Mouse (Mus musculus) liver, embryonic 16.5 days (tissue): Measurements from ENCODE around the gene Smco3. TPM values are rescaled to one million over a fixed set of nuclear protein-coding genes. Genes with fewer than 3 reads are reported as not detected.
"Not testable (repeated sequence)": the region's sequence is repeated elsewhere in the genome, so short reads cannot be mapped to it uniquely, and the experiment has no call there.

Experiments used
- ATAC-seq: fragments of 200-750 bp; cut with Nextera tagmentation; 2 replicates; pipeline ENCODE4 v1.8.0; 2017; ENCODE audit warnings: low read depth, mild to moderate bottlenecking, moderate number of reproducible peaks, moderate library complexity
- H3K27ac ChIP-seq: fragments of 300-500 bp; sonication (generic); 2 replicates; pipeline ENCODE4 v1.5.1; 2014; ENCODE audit warnings: mild to moderate bottlenecking, low read length
- H3K27me3 ChIP-seq: fragments of 300-500 bp; sonication (generic); 2 replicates; pipeline ENCODE4 v1.6.1; 2014; ENCODE audit warnings: low read depth, low read length, mixed read lengths; ENCODE audit not compliant: control insufficient read depth, insufficient read depth
- H3K36me3 ChIP-seq: fragments of 300-500 bp; sonication (generic); 2 replicates; pipeline ENCODE4 v1.6.1; 2014; ENCODE audit warnings: mild to moderate bottlenecking; ENCODE audit not compliant: control insufficient read depth, insufficient read depth
- H3K4me1 ChIP-seq: fragments of 300-500 bp; sonication (generic); 2 replicates; pipeline ENCODE4 v1.6.1; 2014; ENCODE audit warnings: low read depth, low read length, mixed read lengths; ENCODE audit not compliant: control insufficient read depth
- H3K4me2 ChIP-seq: fragments of 300-500 bp; sonication (generic); 2 replicates; pipeline ENCODE4 v1.6.1; 2014; ENCODE audit warnings: low read depth, low read length, mixed read lengths
- H3K4me3 ChIP-seq: fragments of 300-500 bp; sonication (generic); 2 replicates; pipeline ENCODE4 v1.5.1; 2014; ENCODE audit warnings: low read depth, mild to moderate bottlenecking, low read length
- H3K9ac ChIP-seq: fragments of 300-500 bp; sonication (generic); 2 replicates; pipeline ENCODE4 v1.6.1; 2014; ENCODE audit warnings: low read depth, low read length
- H3K9me3 ChIP-seq: fragments of 300-500 bp; sonication (generic); replicated peaks from 2 replicates; pipeline ENCODE4 v1.6.1; 2016; ENCODE audit warnings: low read length; ENCODE audit not compliant: control insufficient read depth
- WGBS: fragments of 180-500 bp; shearing (Covaris S2); extraction: QIAGEN DNeasy Blood & Tissue Kit; methylation state at CpG from one replicate; pipeline ENCODE4 v1.1.7; 2014; ENCODE audit not compliant: insufficient replicate concordance; 5-methylcytosine and 5-hydroxymethylcytosine counted together
- polyA plus RNA-seq: library from polyadenylated mRNA; unstranded; fragments of >200 nt; fragmentation: Nextera tagmentation; extraction: Ambion mirVana; gene quantifications from 2 replicates; pipeline ENCODE4 v1.2.1, GENCODE M21; 2015

Smco3 gene
- not detected in 2 replicates for polyA plus RNA-seq

DNA sequence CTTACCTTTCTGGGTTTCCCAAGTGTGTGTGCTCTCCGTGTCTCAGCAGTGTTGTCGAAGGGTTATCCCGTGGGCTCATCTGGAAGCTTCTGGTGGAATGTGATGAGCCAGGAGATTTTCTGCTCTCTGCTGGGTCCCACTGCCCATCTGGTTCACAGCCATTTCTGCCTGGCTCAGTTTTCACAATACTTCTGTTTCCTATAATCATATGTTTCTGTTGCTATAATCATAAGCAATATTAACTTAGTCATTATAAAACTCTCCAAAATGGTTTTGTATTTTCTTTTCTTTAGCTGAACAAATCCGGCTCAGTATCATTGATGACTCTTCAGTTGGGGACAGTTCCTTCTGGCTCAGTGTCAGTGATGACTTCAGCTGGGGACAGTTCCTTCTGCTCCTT lies at the start of gene Smco3:
Gene Smco3, minus strand, starts transcription at position 101 of the 400 bp plus-strand sequence.
- H3K27me3 ChIP-seq = no peaks in the 10 kb centered on the region
- H3K27ac ChIP-seq = no peak within 1 kb of the TSS
- H3K4me1 ChIP-seq = peaks cover 2% of the 10 kb centered on the region
- H3K4me2 ChIP-seq = no peak within 1 kb of the TSS
- H3K4me3 ChIP-seq = no peak within 1 kb of the TSS
- WGBS = 62% methylated on average over 4 of the region's 4 CpGs
- H3K9ac ChIP-seq = no peak within 1 kb of the TSS
- no peaks in the 10 kb centered on the region for H3K9me3 ChIP-seq
- no peak for ATAC-seq
- H3K36me3 ChIP-seq = no peaks in the 10 kb centered on the region

DNA sequence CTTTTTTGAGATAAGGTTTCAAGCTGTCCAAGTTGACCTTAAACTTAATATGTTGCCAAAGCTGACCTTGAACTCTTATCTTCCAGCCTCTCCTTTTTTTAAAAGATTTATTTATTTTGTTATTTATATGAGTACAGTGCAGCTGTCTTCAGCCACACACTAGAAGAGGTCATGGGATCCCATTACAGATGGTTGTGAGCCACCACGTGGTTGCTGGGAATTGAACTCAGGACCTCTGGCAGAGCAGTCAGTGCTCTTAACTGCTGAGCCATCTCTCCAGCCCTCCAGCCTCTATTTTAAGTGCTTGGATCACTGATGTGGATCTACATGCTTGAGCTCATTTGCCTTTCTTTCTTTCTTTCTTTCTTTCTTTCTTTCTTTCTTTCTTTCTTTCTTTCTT lies 49.5 kb upstream of the Smco3 start:
- H3K4me3 ChIP-seq, H3K27me3 ChIP-seq, H3K4me1 ChIP-seq, H3K36me3 ChIP-seq, ATAC-seq, H3K27ac ChIP-seq, H3K9me3 ChIP-seq, H3K4me2 ChIP-seq, H3K9ac ChIP-seq: not testable (repeated sequence)
- 47% methylated on average over 1 of the region's 1 CpGs for WGBS

DNA sequence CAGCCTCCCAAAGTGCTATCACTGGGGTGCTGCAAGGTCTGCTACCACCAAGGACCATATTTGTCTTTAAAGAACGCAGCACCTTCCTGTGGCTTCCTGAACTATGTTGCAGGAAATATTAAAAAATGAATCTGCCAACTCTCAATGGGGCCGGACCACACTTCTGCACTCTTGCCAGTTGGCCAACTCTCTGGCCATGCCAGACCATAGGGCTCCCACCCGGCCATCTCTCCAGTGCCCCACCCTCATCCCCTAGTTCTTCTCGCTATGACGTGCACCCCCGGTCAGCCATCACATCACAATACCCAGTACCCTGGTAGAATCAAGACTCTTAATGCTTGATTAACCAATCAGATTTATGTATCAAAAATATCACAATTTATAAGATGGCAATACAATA lies 48.7 kb upstream of the Smco3 start:
- Histone ChIP-seq H3K4me1 (no peaks in the 10 kb centered on the region), H3K4me2 (no peak overlapping the region), H3K27me3 (no peaks in the 10 kb centered on the region), H3K36me3 (no peaks in the 10 kb centered on the region), H3K27ac (no peak overlapping the region), H3K9me3 (no peaks in the 10 kb centered on the region), H3K9ac (no peak overlapping the region), H3K4me3 (no peak overlapping the region)
- ATAC-seq = no peak
- WGBS = 68% methylated on average over 6 of the region's 6 CpGs

DNA sequence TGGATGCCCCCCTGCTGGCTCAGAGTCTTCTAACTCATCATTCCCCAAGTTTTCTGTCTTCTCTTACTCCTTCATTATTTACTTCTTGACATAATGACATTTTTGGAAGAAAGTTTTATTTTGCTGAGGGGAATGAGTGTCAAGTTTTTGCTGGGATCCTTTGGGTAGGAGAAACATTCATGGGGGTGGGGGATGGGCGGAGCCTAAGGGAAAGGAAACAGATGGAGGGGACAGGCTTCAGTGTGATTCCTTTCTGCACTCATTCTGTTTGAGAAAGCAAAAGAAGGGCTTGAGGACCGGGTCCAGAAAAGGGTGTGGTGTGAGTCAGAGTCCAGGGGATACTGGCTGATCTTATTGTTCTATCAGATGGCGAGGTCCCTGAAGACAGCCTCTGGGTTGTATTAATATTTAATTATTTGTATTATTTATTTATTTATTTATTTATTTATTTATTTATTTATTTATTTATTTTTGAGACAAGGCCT lies 48.2 kb upstream of the Smco3 start:
- H3K9ac ChIP-seq = no peak overlapping the region
- no peaks in the 10 kb centered on the region for H3K27me3 ChIP-seq
- H3K4me1 ChIP-seq = no peaks in the 10 kb centered on the region
- no peak for ATAC-seq
- H3K4me2 ChIP-seq = no peak overlapping the region
- 46% methylated on average over 3 of the region's 3 CpGs for WGBS
- no peak overlapping the region for H3K4me3 ChIP-seq
- no peak overlapping the region for H3K27ac ChIP-seq
- H3K9me3 ChIP-seq = no peaks in the 10 kb centered on the region
- no peaks in the 10 kb centered on the region for H3K36me3 ChIP-seq

DNA sequence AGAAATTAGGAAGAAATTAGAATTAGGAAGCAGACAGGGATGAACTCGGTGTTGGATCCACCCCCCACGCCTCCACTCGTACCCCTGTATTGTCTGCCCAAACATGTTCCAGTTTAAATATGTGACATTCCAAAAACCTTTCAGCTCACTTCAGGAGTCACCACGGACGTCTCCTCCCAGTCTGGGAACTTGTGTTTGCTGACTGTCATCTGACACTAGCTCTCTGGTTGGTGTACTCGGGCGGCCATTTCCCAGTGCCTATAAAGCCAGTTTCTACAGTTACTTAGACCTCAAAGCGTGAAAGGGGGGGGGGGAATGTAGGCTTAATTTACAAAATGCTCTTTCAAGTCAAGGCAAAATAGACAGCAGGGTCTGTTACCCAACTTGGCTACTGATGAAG lies 46.4 kb upstream of the Smco3 start:
- Histone ChIP-seq H3K4me3 (no peak overlapping the region), H3K27me3 (no peaks in the 10 kb centered on the region), H3K9ac (no peak overlapping the region), H3K36me3 (no peaks in the 10 kb centered on the region), H3K4me1 (no peaks in the 10 kb centered on the region), H3K9me3 (no peaks in the 10 kb centered on the region), H3K4me2 (no peak overlapping the region), H3K27ac (no peak overlapping the region)
- 60% methylated on average over 8 of the region's 8 CpGs for WGBS
- no peak for ATAC-seq

DNA sequence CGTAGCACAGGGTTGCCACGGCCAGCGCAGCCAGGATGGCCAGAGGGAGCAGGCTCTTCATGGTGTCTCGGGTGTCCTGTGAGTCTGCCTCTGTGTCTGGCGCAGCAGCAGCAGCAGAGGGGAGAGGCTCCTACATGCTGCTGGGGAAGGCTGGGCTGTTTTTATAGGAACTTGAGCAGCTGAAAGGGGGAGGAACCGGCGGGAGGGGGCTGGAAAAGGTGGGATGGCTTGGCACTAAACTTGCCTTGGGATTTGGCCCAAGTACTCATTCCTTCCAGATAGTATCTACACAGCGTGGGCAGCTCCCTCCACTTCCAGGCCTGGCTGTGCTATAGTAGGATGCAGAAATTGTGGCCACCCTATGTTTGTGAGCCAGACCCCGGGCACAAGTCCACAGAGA lies 40.4 kb upstream of the Smco3 start, which contains the start of gene Mgp:
Gene Mgp, minus strand, starts transcription at position 154 of the 400 bp plus-strand sequence.
- Histone ChIP-seq H3K9ac (no peak within 1 kb of the TSS), H3K27me3 (no peaks in the 10 kb centered on the region), H3K27ac (no peak within 1 kb of the TSS), H3K9me3 (no peaks in the 10 kb centered on the region), H3K4me3 (no peak within 1 kb of the TSS), H3K4me1 (no peaks in the 10 kb centered on the region), H3K4me2 (no peak within 1 kb of the TSS), H3K36me3 (no peaks in the 10 kb centered on the region)
- 50% methylated on average over 9 of the region's 9 CpGs for WGBS
- ATAC-seq = no peak

DNA sequence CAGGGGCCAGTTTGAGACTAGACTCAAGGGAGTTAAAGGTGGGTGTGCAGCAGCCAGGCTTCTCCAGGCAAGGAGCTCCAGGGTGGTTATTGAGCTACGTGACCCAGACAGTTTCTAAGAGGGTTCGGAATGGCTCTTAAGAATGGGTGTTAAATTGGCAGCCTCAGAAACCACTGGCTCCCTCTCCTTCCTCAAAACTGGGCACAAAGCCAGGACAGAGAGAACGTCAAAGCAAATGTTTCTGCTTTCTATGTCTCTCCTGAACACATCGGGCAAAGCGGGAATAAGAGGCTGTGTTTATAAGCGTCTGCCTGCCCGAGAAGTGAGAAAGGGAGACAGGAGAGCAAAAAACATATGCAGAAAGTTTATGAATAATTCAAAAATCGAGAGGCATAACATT lies 39.3 kb upstream of the Smco3 start:
- no peak for ATAC-seq
- WGBS = 57% methylated on average over 8 of the region's 8 CpGs
- no peak overlapping the region for H3K4me3 ChIP-seq

DNA sequence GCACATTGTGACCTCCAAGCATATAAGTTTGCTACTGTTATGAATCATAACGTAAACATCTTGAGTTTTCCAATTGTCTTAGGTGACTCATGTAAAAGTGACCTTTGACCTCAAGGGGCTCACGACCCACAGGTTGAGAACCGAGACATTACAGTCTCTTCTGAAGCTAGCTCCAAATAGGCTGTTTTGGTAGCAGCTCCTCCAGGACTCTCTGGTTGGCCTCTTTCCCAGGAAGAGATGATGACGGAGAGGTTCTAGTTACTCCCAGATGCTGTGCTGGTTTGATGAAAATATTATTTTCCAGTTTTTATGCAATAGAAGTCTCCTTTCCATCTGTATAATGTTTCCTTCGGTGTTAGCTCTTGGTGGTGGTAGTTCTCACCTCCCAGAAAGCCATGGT lies 33.7 kb upstream of the Smco3 start:
- Histone ChIP-seq H3K9me3 (no peaks in the 10 kb centered on the region), H3K4me3 (no peak overlapping the region), H3K27me3 (no peaks in the 10 kb centered on the region), H3K36me3 (no peaks in the 10 kb centered on the region), H3K4me1 (no peaks in the 10 kb centered on the region), H3K4me2 (no peak overlapping the region), H3K9ac (no peak overlapping the region), H3K27ac (no peak overlapping the region)
- no peak for ATAC-seq
- 62% methylated on average over 5 of the region's 5 CpGs for WGBS

More for the DNA sequence above, 39.3 kb upstream of the Smco3 start:
- no peaks in the 10 kb centered on the region for H3K36me3 ChIP-seq
- H3K4me2 ChIP-seq = no peak overlapping the region
- H3K27ac ChIP-seq = no peak overlapping the region
- no peaks in the 10 kb centered on the region for H3K4me1 ChIP-seq
- no peaks in the 10 kb centered on the region for H3K9me3 ChIP-seq
- no peak overlapping the region for H3K9ac ChIP-seq
- H3K27me3 ChIP-seq = no peaks in the 10 kb centered on the region

DNA sequence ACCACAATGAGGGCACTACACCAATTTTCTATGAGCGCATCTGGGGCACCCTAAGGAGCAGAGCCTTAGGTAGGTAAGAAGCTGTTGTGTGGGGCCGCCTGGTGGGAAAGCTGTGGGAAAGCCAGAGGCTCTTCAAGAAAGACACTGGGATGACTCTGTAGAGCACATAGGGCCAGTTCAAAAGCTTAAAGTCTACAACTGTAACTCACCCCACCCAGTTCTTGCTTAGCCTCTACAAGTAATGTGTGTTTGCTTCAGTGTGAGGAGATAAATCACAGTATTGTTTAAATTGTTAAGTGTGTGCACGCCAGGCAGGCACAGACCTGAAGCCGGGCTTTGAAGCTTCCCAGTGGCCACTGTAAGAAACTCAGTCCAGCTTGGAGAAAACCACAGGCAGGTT lies 30.9 kb upstream of the Smco3 start:
- no peak overlapping the region for H3K4me2 ChIP-seq
- H3K4me3 ChIP-seq = no peak overlapping the region
- H3K4me1 ChIP-seq = no peaks in the 10 kb centered on the region
- no peaks in the 10 kb centered on the region for H3K36me3 ChIP-seq
- H3K27ac ChIP-seq = no peak overlapping the region
- WGBS = 67% methylated on average over 4 of the region's 4 CpGs
- no peak for ATAC-seq
- H3K9ac ChIP-seq = no peak overlapping the region
- H3K9me3 ChIP-seq = no peaks in the 10 kb centered on the region
- no peaks in the 10 kb centered on the region for H3K27me3 ChIP-seq
